Mouse (Mus musculus): ENCODE data around the gene Npff. TPM values are rescaled to one million over a fixed set of nuclear protein-coding genes. Genes with fewer than 3 reads are reported as not detected.
A peak's percentile ranks its signal among the peaks of the same experiment; 100 is the strongest.

Npff gene
- polyA plus RNA-seq, 1 experiment from 2014 or later, result 2.2 TPM

- Histone ChIP-seq H3K4me1 (peaks cover 50% of the 10 kb centered on the region), H3K4me3 (peak within 1 kb of the TSS; percentile 79), H3K27me3 (ENCODE audit: poor library complexity, severe bottlenecking) (no peaks in the 10 kb centered on the region), H3K9me3 (no peaks in the 10 kb centered on the region), H3K27ac (peak within 1 kb of the TSS; percentile 99), H3K36me3 (replicated peaks) (peaks cover 34% of the 10 kb centered on the region)
- WGBS, result under 1% methylated on average over 60 of the region's 60 CpGs
- DNase-seq (ENCODE audit: extremely low spot score, low spot score), result peak; percentile 99
These were observed 6.5 kb downstream of the Npff start, which contains the start of gene Tarbp2 for GRCm38 (mm10) chr15:102517976-102518858. Gene Tarbp2, plus strand, starts transcription at chr15:102518192.

GRCm38 (mm10) chr15:102517631-102517975, 7.1 kb downstream of the Npff start:
- under 1% methylated on average over 10 of the region's 10 CpGs for WGBS
- peaks cover 28% of the 10 kb centered on the region for H3K36me3 ChIP-seq (replicated peaks)
- H3K9me3 ChIP-seq, result no peaks in the 10 kb centered on the region
- H3K27me3 ChIP-seq (ENCODE audit: poor library complexity, severe bottlenecking), result no peaks in the 10 kb centered on the region
- H3K4me1 ChIP-seq, result peaks cover 55% of the 10 kb centered on the region
- DNase-seq (ENCODE audit: extremely low spot score, low spot score), result no peak
- H3K4me3 ChIP-seq, result peak overlapping the region; percentile 79
- H3K27ac ChIP-seq, result peak overlapping the region; percentile 99

GRCm38 (mm10) chr15:102516728-102517404, 7.9 kb downstream of the Npff start, which contains the start of gene Map3k12:
Gene Map3k12, minus strand, starts transcription at chr15:102517064.
- Histone ChIP-seq H3K9me3 (no peaks in the 10 kb centered on the region), H3K36me3 (replicated peaks) (peaks cover 21% of the 10 kb centered on the region), H3K27ac (peak within 1 kb of the TSS; percentile 99), H3K4me1 (peaks cover 63% of the 10 kb centered on the region), H3K4me3 (peak within 1 kb of the TSS; percentile 79), H3K27me3 (ENCODE audit: poor library complexity, severe bottlenecking) (no peaks in the 10 kb centered on the region)
- DNase-seq (ENCODE audit: extremely low spot score, low spot score), result peak; percentile 81
- WGBS, result under 1% methylated on average over 43 of the region's 43 CpGs

GRCm38 (mm10) chr15:102516293-102516692, 8.4 kb downstream of the Npff start:
- Histone ChIP-seq H3K27me3 (ENCODE audit: poor library complexity, severe bottlenecking) (no peaks in the 10 kb centered on the region), H3K9me3 (no peaks in the 10 kb centered on the region), H3K27ac (peak overlapping the region; percentile 99), H3K4me1 (peaks cover 69% of the 10 kb centered on the region), H3K36me3 (replicated peaks) (peaks cover 15% of the 10 kb centered on the region), H3K4me3 (peak overlapping the region; percentile 79)
- no peak for DNase-seq (ENCODE audit: extremely low spot score, low spot score)
- WGBS, result 1% methylated on average over 12 of the region's 12 CpGs

GRCm38 (mm10) chr15:102515791-102516190, 9.0 kb downstream of the Npff start:
- H3K9me3 ChIP-seq, result no peaks in the 10 kb centered on the region
- H3K36me3 ChIP-seq (replicated peaks), result peaks cover 10% of the 10 kb centered on the region
- H3K4me1 ChIP-seq, result peaks cover 74% of the 10 kb centered on the region
- H3K27me3 ChIP-seq (ENCODE audit: poor library complexity, severe bottlenecking), result no peaks in the 10 kb centered on the region
- WGBS, result 53% methylated on average over 4 of the region's 4 CpGs
- no peak for DNase-seq (ENCODE audit: extremely low spot score, low spot score)
- peak overlapping the region; percentile 79 for H3K4me3 ChIP-seq
- peak overlapping the region; percentile 99 for H3K27ac ChIP-seq

- Histone ChIP-seq H3K4me3 (peak overlapping the region; percentile 79; the same call in 1 of the 2 replicates), H3K4me1 (peaks cover 77% of the 10 kb centered on the region), H3K27me3 (ENCODE audit: poor library complexity, severe bottlenecking) (no peaks in the 10 kb centered on the region), H3K27ac (no peak overlapping the region), H3K36me3 (replicated peaks) (peaks cover 5% of the 10 kb centered on the region), H3K9me3 (no peaks in the 10 kb centered on the region)
- 92% methylated on average over 2 of the region's 2 CpGs for WGBS
- no peak for DNase-seq (ENCODE audit: extremely low spot score, low spot score)
These were observed 9.5 kb downstream of the Npff start for GRCm38 (mm10) chr15:102515261-102515660.

GRCm38 (mm10) chr15:102513004-102513403, 11.7 kb downstream of the Npff start:
- no peaks in the 10 kb centered on the region for H3K27me3 ChIP-seq (ENCODE audit: poor library complexity, severe bottlenecking)
- peaks cover 71% of the 10 kb centered on the region for H3K4me1 ChIP-seq
- H3K4me3 ChIP-seq, result no peak overlapping the region
- peaks cover 4% of the 10 kb centered on the region for H3K36me3 ChIP-seq (replicated peaks)
- 80% methylated on average over 3 of the region's 3 CpGs for WGBS
- DNase-seq (ENCODE audit: extremely low spot score, low spot score), result no peak
- H3K9me3 ChIP-seq, result no peaks in the 10 kb centered on the region
- no peak overlapping the region for H3K27ac ChIP-seq

GRCm38 (mm10) chr15:102512471-102512870, 12.3 kb downstream of the Npff start:
- no peaks in the 10 kb centered on the region for H3K27me3 ChIP-seq (ENCODE audit: poor library complexity, severe bottlenecking)
- peak overlapping the region; percentile 72 for H3K4me3 ChIP-seq
- peaks cover 7% of the 10 kb centered on the region for H3K36me3 ChIP-seq (replicated peaks)
- peaks cover 70% of the 10 kb centered on the region for H3K4me1 ChIP-seq
- no peaks in the 10 kb centered on the region for H3K9me3 ChIP-seq
- DNase-seq (ENCODE audit: extremely low spot score, low spot score), result no peak
- peak overlapping the region; percentile 89 for H3K27ac ChIP-seq

- H3K9me3 ChIP-seq, result no peaks in the 10 kb centered on the region
- peaks cover 11% of the 10 kb centered on the region for H3K36me3 ChIP-seq (replicated peaks)
- H3K4me3 ChIP-seq, result peak overlapping the region; percentile 72
- H3K27me3 ChIP-seq (ENCODE audit: poor library complexity, severe bottlenecking), result no peaks in the 10 kb centered on the region
- DNase-seq (ENCODE audit: extremely low spot score, low spot score), result no peak
- 25% methylated on average over 5 of the region's 5 CpGs for WGBS
- peak overlapping the region; percentile 89 for H3K27ac ChIP-seq
- peaks cover 65% of the 10 kb centered on the region for H3K4me1 ChIP-seq
These were observed 12.7 kb downstream of the Npff start for GRCm38 (mm10) chr15:102512010-102512409.

- Histone ChIP-seq H3K4me1 (peaks cover 59% of the 10 kb centered on the region), H3K27ac (peak overlapping the region; percentile 89), H3K36me3 (replicated peaks) (peaks cover 16% of the 10 kb centered on the region), H3K27me3 (ENCODE audit: poor library complexity, severe bottlenecking) (no peaks in the 10 kb centered on the region), H3K9me3 (no peaks in the 10 kb centered on the region), H3K4me3 (peak overlapping the region; percentile 72)
- 18% methylated on average over 6 of the region's 6 CpGs for WGBS
- no peak for DNase-seq (ENCODE audit: extremely low spot score, low spot score)
These were observed 13.4 kb downstream of the Npff start for GRCm38 (mm10) chr15:102511285-102511833.

GRCm38 (mm10) chr15:102510590-102511284, 14.0 kb downstream of the Npff start:
- Histone ChIP-seq H3K9me3 (no peaks in the 10 kb centered on the region), H3K4me3 (peak overlapping the region; percentile 72), H3K27me3 (ENCODE audit: poor library complexity, severe bottlenecking) (no peaks in the 10 kb centered on the region), H3K36me3 (replicated peaks) (peaks cover 21% of the 10 kb centered on the region), H3K4me1 (peaks cover 52% of the 10 kb centered on the region), H3K27ac (peak overlapping the region; percentile 89)
- 4% methylated on average over 34 of the region's 34 CpGs for WGBS
- DNase-seq (ENCODE audit: extremely low spot score, low spot score), result peak; percentile 97

GRCm38 (mm10) chr15:102510110-102510509, 14.6 kb downstream of the Npff start:
- 6% methylated on average over 9 of the region's 9 CpGs for WGBS
- DNase-seq (ENCODE audit: extremely low spot score, low spot score), result no peak
- H3K4me3 ChIP-seq, result peak overlapping the region; percentile 72

More at GRCm38 (mm10) chr15:102510110-102510509, 14.6 kb downstream of the Npff start:
- no peaks in the 10 kb centered on the region for H3K27me3 ChIP-seq (ENCODE audit: poor library complexity, severe bottlenecking)
- H3K27ac ChIP-seq, result peak overlapping the region; percentile 89
- no peaks in the 10 kb centered on the region for H3K9me3 ChIP-seq
- peaks cover 49% of the 10 kb centered on the region for H3K4me1 ChIP-seq
- H3K36me3 ChIP-seq (replicated peaks), result peaks cover 27% of the 10 kb centered on the region

Measured in forebrain, embryonic 10.5 days (tissue).